Mouse (Mus musculus) cerebellum, postnatal 25 days (tissue): ENCODE measurements around the gene Hist1h2bf.

Experiments
- DNase-seq, 2 experiments: peaks; one replicate each; pipeline ENCODE4 v3.0.0; 2021; ENCODE audit warnings: mixed read lengths in 2 of 2

Gene Hist1h2bf

GRCm38 (mm10) chr13:23523976-23524375 lies 50.0 kb downstream of the Hist1h2bf start:
- no peak for DNase-seq
